Mouse (Mus musculus) embryonic facial prominence, embryonic 13.5 days (tissue): ENCODE measurements around the gene Tnfrsf22. TPM values are rescaled to one million over a fixed set of nuclear protein-coding genes. Genes with fewer than 3 reads are reported as not detected.

ENCODE experiments used
- ATAC-seq: fragments of 200-750 bp; cut with Nextera tagmentation; 2 replicates; pipeline ENCODE4 v1.8.0; 2017; ENCODE audit warnings: low read depth; ENCODE audit not compliant: insufficient number of reproducible peaks, insufficient read depth, low FRiP score, low TSS enrichment
- H3K27ac ChIP-seq: fragments of 300-500 bp; sonication (generic); 2 replicates; pipeline ENCODE4 v1.5.1; 2015; ENCODE audit warnings: moderate library complexity, mild to moderate bottlenecking, inconsistent platforms
- H3K27me3 ChIP-seq: fragments of 300-500 bp; sonication (generic); 2 replicates; pipeline ENCODE4 v1.6.1; 2015; ENCODE audit warnings: mild to moderate bottlenecking, inconsistent platforms
- H3K36me3 ChIP-seq: fragments of 300-500 bp; sonication (generic); 2 replicates; pipeline ENCODE4 v1.6.1; 2015; ENCODE audit warnings: mild to moderate bottlenecking, inconsistent platforms
- H3K4me1 ChIP-seq: fragments of 300-500 bp; sonication (generic); 2 replicates; pipeline ENCODE4 v1.6.1; 2015; ENCODE audit warnings: inconsistent platforms
- H3K4me2 ChIP-seq: fragments of 300-500 bp; sonication (generic); 2 replicates; pipeline ENCODE4 v1.6.1; 2015; ENCODE audit warnings: moderate library complexity, mild to moderate bottlenecking, inconsistent platforms
- H3K4me3 ChIP-seq: fragments of 300-500 bp; sonication (generic); 2 replicates; pipeline ENCODE4 v1.5.1; 2015; ENCODE audit warnings: mild to moderate bottlenecking, inconsistent platforms
- H3K9ac ChIP-seq: fragments of 300-500 bp; sonication (generic); 2 replicates; pipeline ENCODE4 v1.6.1; 2015; ENCODE audit warnings: mild to moderate bottlenecking, inconsistent platforms
- H3K9me3 ChIP-seq: fragments of 300-500 bp; sonication (generic); 2 replicates; pipeline ENCODE4 v1.6.1; 2016; ENCODE audit warnings: inconsistent platforms
- WGBS: fragments of 180-500 bp; shearing (Covaris S2); methylation state at CpG from one replicate; pipeline ENCODE4 v1.1.7; 2015; ENCODE audit warnings: mixed read lengths; 5-methylcytosine and 5-hydroxymethylcytosine counted together
- polyA plus RNA-seq: library from polyadenylated mRNA; unstranded; fragments of >200 nt; fragmentation: Nextera tagmentation; extraction: Ambion mirVana; gene quantifications from 2 replicates; pipeline ENCODE4 v1.2.1, GENCODE M21; 2015

Gene Tnfrsf22
- polyA plus RNA-seq, 1 experiment from 2014 or later: 15.0 TPM

DNA sequence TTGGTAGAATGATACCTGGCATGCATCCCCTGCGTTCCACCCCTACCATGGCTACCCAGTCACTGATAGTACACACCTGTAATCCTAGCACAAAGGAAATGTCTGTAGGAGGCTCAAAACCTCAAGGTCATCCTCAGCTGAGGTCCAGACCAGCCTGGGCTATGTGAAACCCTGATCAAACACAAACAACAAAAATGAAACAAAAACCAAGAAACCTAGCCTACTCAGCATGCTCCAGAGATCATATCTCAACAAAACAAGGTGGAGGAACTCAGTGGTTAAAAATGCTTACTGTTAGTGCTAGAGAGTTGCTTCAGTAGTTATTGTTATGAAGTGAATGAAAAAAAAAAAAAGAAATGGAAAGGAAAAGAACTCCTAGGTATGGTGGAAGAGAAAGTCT, 20.9 kb downstream of the Tnfrsf22 start, which contains the start of gene Tnfrsf26:
Gene Tnfrsf26 (minus strand): TSS at position 183 of the 400 bp plus-strand sequence.
- Histone ChIP-seq H3K4me2 (no peak within 1 kb of the TSS), H3K4me1 (no peaks in the 10 kb centered on the region), H3K4me3 (no peak within 1 kb of the TSS), H3K36me3 (no peaks in the 10 kb centered on the region), H3K9me3 (no peaks in the 10 kb centered on the region), H3K27me3 (no peaks in the 10 kb centered on the region), H3K9ac (no peak within 1 kb of the TSS), H3K27ac (no peak within 1 kb of the TSS)
- 92% methylated on average over 1 of the region's 1 CpGs for WGBS
- ATAC-seq: no peak

DNA sequence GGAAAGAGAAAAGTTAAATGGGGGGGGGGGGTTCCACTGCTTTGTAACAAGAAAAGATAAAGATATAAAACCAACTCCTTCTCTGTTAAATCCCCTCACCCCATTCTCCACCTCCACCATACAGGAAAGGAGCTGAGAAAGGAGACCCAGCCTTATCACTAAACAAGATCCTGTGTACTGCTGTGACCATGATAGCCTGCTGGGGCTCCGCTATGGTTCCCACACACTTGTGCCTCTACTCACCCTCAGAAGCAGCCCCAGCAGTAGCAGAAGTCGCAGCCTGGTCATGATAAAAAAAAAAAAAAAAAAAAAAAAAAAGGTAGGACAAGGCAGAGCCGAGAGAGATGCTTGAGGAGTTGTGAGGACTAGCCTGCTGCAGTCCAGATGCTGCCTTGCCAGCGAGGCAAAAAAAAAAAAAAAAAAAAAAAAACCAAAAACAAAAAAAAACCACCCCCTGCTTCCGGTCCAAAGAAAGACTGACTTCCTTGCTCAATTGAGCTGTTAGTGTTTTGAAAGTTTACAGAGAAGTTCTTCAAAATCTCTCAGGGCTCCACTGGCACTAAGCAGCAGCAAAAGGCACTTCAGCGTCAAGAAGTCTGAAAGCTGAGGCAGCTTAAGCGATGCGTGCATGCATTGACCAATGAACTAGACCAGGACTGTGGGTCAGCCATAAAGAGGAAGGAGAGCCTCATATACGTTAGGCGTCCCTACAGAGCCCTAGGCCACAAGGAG, 21.7 kb downstream of the Tnfrsf22 start:
- H3K27ac ChIP-seq: no peak overlapping the region
- no peak for ATAC-seq
- no peak overlapping the region for H3K9ac ChIP-seq
- H3K4me1 ChIP-seq: no peaks in the 10 kb centered on the region
- H3K4me3 ChIP-seq: no peak overlapping the region
- H3K36me3 ChIP-seq: no peaks in the 10 kb centered on the region
- no peaks in the 10 kb centered on the region for H3K9me3 ChIP-seq
- 61% methylated on average over 10 of the region's 10 CpGs for WGBS
- H3K27me3 ChIP-seq: no peaks in the 10 kb centered on the region
- H3K4me2 ChIP-seq: no peak overlapping the region

DNA sequence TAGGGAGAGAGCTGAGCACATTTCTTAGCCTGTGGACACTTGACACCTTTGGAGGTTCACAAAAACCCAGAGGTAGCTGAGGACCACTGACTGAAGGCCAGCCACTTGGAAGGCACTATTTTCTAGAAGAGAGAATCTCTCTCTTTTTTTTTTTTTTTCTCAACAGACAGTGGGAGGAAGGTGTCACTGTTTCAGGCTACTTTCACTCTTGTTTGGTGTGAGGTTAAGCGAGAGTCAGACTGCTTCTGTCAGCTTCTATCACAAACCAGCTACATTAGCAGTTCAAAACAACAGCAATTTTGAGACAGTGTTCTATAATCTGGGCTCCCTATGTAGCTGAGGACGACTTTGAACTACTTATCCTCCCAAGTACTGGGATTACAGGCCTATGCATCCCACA, 23.3 kb downstream of the Tnfrsf22 start:
- Histone ChIP-seq H3K27me3 (no peaks in the 10 kb centered on the region), H3K4me1 (no peaks in the 10 kb centered on the region), H3K4me3 (no peak overlapping the region), H3K36me3 (no peaks in the 10 kb centered on the region), H3K27ac (no peak overlapping the region), H3K9me3 (no peaks in the 10 kb centered on the region), H3K9ac (no peak overlapping the region), H3K4me2 (no peak overlapping the region)
- no peak for ATAC-seq
- WGBS: 63% methylated on average over 2 of the region's 2 CpGs

DNA sequence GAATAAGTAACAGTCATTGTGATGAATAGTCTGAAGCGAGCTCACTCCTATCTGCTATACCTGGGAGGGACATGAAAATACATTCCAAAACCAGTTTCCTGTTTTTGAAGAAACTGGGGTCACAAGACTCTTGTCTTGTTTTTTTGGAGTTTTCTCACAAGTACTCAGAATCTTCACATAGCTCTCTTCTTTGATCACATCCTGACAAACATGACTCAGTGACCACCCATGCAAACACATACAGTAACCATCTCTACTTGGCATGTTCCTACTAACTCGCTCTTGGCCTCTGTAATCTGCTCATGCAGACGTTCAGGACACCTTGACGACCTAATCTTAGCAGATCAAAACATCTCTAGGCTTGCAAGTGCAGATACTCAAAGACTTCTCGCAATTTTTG, 24.3 kb downstream of the Tnfrsf22 start:
- 64% methylated on average over 5 of the region's 5 CpGs for WGBS

DNA sequence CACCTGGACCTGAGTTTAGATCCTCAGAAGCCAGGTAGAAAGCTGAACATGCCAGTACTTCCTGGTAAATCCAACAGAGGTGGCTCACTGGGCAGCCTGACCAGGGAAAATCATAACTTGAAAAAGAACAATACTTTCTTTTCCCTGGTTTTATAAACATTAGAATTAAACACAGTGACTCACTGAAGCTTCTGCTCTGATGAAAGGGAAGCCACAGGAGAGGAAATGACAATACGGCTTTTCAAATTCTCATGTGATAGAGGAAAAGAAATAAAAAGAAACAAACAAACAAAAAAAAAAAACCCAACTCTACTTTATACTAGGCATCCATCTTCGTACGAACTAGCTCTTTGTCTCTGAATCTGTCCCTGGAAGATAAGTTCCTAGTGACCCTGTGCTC, 24.9 kb downstream of the Tnfrsf22 start:
- WGBS: 86% methylated on average over 3 of the region's 3 CpGs
- no peak for ATAC-seq

More for the DNA sequence above, 24.3 kb downstream of the Tnfrsf22 start:
- no peaks in the 10 kb centered on the region for H3K4me1 ChIP-seq
- H3K9me3 ChIP-seq: no peaks in the 10 kb centered on the region
- no peak overlapping the region for H3K9ac ChIP-seq
- no peaks in the 10 kb centered on the region for H3K36me3 ChIP-seq
- no peaks in the 10 kb centered on the region for H3K27me3 ChIP-seq
- ATAC-seq: no peak
- H3K4me3 ChIP-seq: no peak overlapping the region
- H3K4me2 ChIP-seq: no peak overlapping the region
- no peak overlapping the region for H3K27ac ChIP-seq

DNA sequence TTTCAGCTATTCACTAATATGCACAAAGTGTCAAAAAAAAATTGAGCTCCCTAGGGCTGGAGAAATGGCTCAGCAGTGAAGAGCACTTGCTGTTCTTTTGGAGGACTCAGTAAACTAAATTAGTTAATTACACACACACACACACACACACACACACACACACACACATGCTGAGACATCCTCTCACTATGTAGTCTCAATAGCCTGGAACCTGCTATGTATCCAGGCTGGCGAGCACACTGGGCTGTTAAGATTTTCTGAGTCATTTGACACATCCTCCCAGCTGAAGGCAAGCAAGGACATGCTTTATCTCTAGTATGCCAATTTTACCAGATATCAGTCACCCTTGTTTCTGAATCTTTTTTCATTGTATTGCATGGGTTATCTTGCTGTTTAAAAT, 28.5 kb downstream of the Tnfrsf22 start:
- Histone ChIP-seq H3K4me1 (no peaks in the 10 kb centered on the region), H3K4me3 (no peak overlapping the region), H3K4me2 (no peak overlapping the region), H3K36me3 (no peaks in the 10 kb centered on the region), H3K9ac (no peak overlapping the region), H3K9me3 (no peaks in the 10 kb centered on the region), H3K27me3 (no peaks in the 10 kb centered on the region), H3K27ac (no peak overlapping the region)
- no peak for ATAC-seq
- WGBS: 57% methylated on average over 1 of the region's 1 CpGs

More for the DNA sequence above, 24.9 kb downstream of the Tnfrsf22 start:
- Histone ChIP-seq H3K9me3 (no peaks in the 10 kb centered on the region), H3K4me1 (no peaks in the 10 kb centered on the region), H3K4me2 (no peak overlapping the region), H3K27ac (no peak overlapping the region), H3K36me3 (no peaks in the 10 kb centered on the region), H3K4me3 (no peak overlapping the region), H3K9ac (no peak overlapping the region), H3K27me3 (no peaks in the 10 kb centered on the region)

DNA sequence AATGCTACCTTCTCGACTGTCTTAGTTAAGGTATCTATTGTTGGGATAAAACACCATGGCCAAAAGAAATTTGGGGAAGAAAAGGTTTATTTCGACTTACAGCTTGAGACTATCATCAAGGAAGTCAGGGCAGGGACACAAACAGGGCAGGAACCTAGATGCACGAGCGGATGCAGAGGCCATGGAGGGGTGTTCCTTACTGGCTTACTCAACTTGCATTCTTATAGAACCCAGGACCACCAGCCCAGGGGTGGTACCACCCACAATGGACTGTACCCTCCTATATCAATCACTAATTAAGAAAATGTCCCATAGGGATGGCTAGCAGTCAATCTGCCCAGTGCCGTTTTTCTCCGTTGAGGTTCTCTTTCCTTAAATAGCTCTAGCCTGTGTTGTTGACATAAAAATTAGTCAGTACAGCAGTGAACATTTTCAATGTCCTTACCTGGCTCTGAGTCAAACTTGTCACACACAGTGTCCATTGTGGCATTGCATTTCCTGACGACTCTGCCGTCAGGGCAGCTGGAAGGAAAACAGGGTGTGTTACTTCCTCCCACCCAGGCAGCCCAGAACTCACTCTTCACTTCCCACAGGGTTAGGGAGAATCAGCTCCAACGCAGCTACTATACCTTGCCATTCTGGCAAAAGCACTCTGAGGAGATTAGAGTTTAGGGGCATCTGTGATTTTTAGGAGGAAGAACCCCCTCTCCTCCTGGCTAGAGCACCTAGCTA, 34.9 kb downstream of the Tnfrsf22 start:
- Histone ChIP-seq H3K9ac (no peak overlapping the region), H3K4me3 (no peak overlapping the region), H3K36me3 (no peaks in the 10 kb centered on the region), H3K9me3 (no peaks in the 10 kb centered on the region), H3K27me3 (no peaks in the 10 kb centered on the region), H3K4me2 (no peak overlapping the region), H3K27ac (no peak overlapping the region), H3K4me1 (no peaks in the 10 kb centered on the region)
- no peak for ATAC-seq
- WGBS: 58% methylated on average over 9 of the region's 9 CpGs

DNA sequence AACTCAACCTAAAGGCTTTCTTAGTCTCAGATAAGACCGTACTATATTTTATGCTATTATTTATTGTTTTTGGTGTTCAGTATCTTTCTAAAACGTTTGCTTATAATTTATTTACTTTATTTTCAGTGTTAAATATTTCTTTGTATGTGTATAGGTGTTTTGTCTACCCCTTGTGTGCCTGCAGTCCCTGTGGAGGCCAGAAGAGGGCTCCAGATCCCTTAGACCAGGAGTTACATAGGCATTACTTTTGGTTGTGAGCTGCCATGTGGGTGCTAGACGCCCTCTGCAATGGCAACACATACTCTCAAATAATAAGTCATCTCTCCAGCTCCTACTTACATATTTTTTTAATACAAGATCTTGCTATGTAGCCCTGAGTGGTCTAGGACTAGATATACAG, 37.2 kb downstream of the Tnfrsf22 start:
- Histone ChIP-seq H3K36me3 (no peaks in the 10 kb centered on the region), H3K9ac (no peak overlapping the region), H3K4me1 (no peaks in the 10 kb centered on the region), H3K27ac (no peak overlapping the region), H3K4me2 (no peak overlapping the region), H3K27me3 (no peaks in the 10 kb centered on the region), H3K4me3 (no peak overlapping the region), H3K9me3 (no peaks in the 10 kb centered on the region)
- WGBS: 58% methylated on average over 3 of the region's 3 CpGs
- ATAC-seq: no peak

DNA sequence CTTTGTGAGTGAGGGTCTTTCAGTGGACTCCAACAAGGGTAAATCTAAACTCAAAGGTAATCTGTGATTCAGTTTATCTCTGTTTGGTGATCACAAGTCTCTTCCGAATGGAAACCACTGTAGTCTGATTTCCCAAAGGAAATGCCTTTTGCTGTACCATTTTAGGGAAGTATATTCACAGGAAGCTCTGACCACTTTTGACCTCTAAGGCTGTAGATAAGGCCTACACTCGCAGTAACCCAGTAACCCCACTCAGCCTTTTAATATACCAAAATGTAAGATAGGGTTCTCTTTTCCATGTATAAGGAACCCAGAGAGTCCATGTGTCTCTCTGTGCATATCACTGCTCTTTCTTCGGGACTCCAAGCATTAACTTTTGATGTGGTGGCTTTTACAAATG, 44.1 kb downstream of the Tnfrsf22 start:
- no peaks in the 10 kb centered on the region for H3K9me3 ChIP-seq
- H3K9ac ChIP-seq: no peak overlapping the region
- H3K4me3 ChIP-seq: no peak overlapping the region
- H3K27ac ChIP-seq: no peak overlapping the region
- H3K4me1 ChIP-seq: no peaks in the 10 kb centered on the region
- no peaks in the 10 kb centered on the region for H3K27me3 ChIP-seq
- no peak overlapping the region for H3K4me2 ChIP-seq
- no peaks in the 10 kb centered on the region for H3K36me3 ChIP-seq
- no peak for ATAC-seq
- 85% methylated on average over 3 of the region's 3 CpGs for WGBS

DNA sequence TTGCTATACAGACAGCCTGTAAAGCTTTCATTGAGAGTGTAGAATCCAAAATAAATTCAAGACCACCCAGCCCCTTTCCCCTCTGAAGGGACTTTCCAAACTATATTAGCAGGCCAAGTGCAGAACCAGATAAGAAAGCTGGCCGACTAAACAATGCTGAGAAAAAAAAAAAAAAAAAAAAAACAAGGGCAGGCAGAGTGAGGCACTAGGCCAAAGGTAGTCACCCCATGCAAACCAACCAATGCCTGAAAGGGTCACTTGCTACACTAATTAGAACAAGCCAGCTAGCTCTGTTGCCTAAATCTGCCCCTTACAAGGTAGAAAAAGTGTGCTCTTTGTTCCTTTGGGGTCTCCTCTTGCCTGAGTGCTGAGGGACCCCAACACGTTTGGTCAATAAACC, 44.6 kb downstream of the Tnfrsf22 start:
- H3K27me3 ChIP-seq: no peaks in the 10 kb centered on the region
- no peaks in the 10 kb centered on the region for H3K36me3 ChIP-seq
- no peaks in the 10 kb centered on the region for H3K4me1 ChIP-seq
- H3K9ac ChIP-seq: no peak overlapping the region
- no peak for ATAC-seq
- 73% methylated on average over 2 of the region's 2 CpGs for WGBS
- no peak overlapping the region for H3K4me3 ChIP-seq
- no peak overlapping the region for H3K4me2 ChIP-seq
- no peaks in the 10 kb centered on the region for H3K9me3 ChIP-seq
- no peak overlapping the region for H3K27ac ChIP-seq

DNA sequence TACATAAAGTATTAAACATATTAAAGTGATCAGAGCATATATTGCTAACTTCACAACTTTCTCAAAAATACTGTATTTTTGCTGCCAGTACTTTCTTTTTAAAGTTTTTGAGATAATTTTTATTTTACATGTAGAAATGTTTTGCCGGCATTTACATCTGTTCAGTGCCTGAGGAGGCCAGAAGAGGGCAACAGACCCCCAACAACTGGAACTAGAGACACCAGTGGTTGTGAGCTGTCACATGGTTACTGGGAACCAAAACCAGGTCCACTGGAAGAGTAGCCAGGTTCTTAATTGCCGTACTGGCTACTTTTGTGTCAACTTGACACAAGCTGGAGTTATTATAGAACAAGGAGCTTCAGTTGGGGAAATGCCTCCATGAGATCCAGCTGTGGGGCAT, 47.8 kb downstream of the Tnfrsf22 start:
- Histone ChIP-seq H3K4me1 (peaks cover 9% of the 10 kb centered on the region), H3K27ac (no peak overlapping the region), H3K27me3 (no peaks in the 10 kb centered on the region), H3K9ac (no peak overlapping the region), H3K36me3 (0 out of 2 replicates have a peak, but pooled peaks cover under 1% of the 10 kb centered on the region), H3K4me2 (no peak overlapping the region), H3K9me3 (no peaks in the 10 kb centered on the region), H3K4me3 (no peak overlapping the region)
- ATAC-seq: no peak
- WGBS: 57% methylated on average over 2 of the region's 2 CpGs

DNA sequence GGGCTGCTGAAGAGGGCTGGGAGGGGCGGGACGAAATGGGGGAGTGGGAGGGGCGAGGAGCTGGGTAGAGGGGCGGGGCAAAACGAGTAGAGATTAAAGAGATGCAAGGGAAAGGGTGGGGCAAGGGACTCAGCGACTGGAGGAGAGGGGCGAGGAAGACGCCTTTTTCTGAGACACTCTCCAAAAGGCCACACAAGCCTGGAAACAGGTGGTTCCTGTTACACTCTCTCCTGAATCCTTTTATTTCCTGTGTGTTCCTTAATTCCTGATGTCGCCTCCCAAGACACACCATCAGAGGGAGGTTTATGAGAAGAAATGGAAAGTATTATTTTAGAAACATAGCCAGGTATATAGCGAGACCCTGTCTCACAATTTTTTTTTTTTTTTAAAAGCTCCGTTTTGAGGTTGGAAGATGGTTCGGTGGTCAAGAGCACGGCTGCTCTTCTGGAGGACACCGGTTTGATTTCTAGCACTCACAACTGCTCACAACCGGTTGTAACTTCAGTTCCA, 49.2 kb downstream of the Tnfrsf22 start:
- Histone ChIP-seq H3K4me2 (peak overlapping the region; percentile 97), H3K9me3 (no peaks in the 10 kb centered on the region), H3K27me3 (no peaks in the 10 kb centered on the region), H3K36me3 (0 out of 2 replicates have a peak, but pooled peaks cover 7% of the 10 kb centered on the region), H3K9ac (peak overlapping the region; percentile 94), H3K27ac (no peak overlapping the region), H3K4me3 (peak overlapping the region; percentile 95), H3K4me1 (peaks cover 11% of the 10 kb centered on the region)
- WGBS: 5% methylated on average over 15 of the region's 15 CpGs
- no peak for ATAC-seq
